Mouse (Mus musculus): ENCODE data around the gene Hmcn1. TPM values are rescaled to one million over a fixed set of nuclear protein-coding genes. Genes with fewer than 3 reads are reported as not detected.

Hmcn1 gene
- polyA plus RNA-seq, 1 experiment = 6.3 TPM

DNA sequence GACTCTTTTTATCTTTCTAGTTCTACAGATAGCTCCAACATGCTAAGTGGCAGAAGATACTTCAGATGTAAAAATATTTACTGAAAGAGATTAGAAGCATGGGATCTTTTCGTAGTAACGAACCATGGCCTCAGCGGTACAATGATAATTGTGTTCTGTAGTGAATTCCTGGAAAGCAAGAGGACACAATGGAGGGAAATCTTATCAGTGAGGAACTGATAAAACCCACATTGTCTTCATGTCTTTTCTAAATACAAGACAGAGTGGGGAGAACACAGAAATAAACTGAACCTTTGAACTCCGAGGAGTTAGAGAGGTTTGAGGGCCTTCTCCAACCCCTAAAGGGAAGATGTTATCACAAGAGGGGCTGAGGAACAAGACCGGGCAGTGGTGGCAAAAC is 126.6 kb downstream of the Hmcn1 start:
- Histone ChIP-seq H3K4me3 (ENCODE audit: insufficient read depth, low read length) (no peak overlapping the region), H3K27ac (ENCODE audit: insufficient read depth, low read length) (no peak overlapping the region), H3K4me1 (ENCODE audit: control insufficient read depth, insufficient read depth, low read length) (no peaks in the 10 kb centered on the region)
- TF ChIP-seq CTCF (IDR thresholded peaks at IDR 0.05; ENCODE audit: extremely low read depth, insufficient read depth, low read length) (no peak), POLR2A (IDR thresholded peaks at IDR 0.05; ENCODE audit: extremely low read depth, insufficient read depth, low read length) (no peak)

DNA sequence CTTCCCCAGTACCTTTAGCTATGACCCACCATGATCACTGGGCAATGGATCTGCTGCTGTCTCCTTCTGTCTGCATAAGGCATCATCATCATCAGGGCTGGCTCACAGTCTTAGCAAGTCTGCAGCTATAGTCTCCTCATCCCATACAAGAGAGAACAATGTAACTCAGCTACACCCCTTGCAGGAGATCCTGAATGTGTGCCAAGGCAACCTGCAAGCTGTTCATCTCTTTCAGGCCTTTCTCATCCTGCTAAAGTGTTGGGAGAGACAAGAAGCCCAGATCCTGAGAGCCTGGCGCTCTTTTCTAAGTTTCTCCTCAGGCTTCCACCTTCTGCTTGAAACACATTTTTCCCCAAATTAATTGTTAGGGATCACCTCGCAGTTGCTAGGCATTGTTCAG is 135.5 kb downstream of the Hmcn1 start:
- Histone ChIP-seq H3K27ac (ENCODE audit: insufficient read depth, low read length) (no peak overlapping the region), H3K4me3 (ENCODE audit: insufficient read depth, low read length) (no peak overlapping the region), H3K4me1 (ENCODE audit: control insufficient read depth, insufficient read depth, low read length) (no peaks in the 10 kb centered on the region)
- TF ChIP-seq POLR2A (IDR thresholded peaks at IDR 0.05; ENCODE audit: extremely low read depth, insufficient read depth, low read length) (no peak), CTCF (IDR thresholded peaks at IDR 0.05; ENCODE audit: extremely low read depth, insufficient read depth, low read length) (no peak)

DNA sequence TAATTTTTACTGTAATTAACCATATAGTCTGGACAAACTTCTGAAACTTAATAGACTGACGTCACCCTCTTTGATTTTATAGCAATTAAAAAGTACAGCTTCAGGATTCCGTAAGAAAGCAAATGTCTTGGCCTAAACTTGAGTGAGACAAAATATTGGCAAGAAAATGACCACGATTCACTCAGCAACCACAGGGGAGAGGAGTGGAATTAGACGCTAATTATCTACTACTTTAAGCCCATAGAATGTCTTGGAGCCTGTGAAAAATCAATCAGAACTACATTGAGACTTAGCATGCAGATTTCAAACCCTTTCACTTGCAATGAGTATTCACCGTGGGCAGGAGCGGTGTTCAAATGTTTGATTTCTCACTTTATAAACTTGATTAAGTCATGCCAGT is 159.8 kb downstream of the Hmcn1 start:
- Histone ChIP-seq H3K4me3 (ENCODE audit: insufficient read depth, low read length) (no peak overlapping the region), H3K4me1 (ENCODE audit: control insufficient read depth, insufficient read depth, low read length) (no peaks in the 10 kb centered on the region), H3K27ac (ENCODE audit: insufficient read depth, low read length) (no peak overlapping the region)
- TF ChIP-seq POLR2A (IDR thresholded peaks at IDR 0.05; ENCODE audit: extremely low read depth, insufficient read depth, low read length) (no peak), CTCF (IDR thresholded peaks at IDR 0.05; ENCODE audit: extremely low read depth, insufficient read depth, low read length) (no peak)

DNA sequence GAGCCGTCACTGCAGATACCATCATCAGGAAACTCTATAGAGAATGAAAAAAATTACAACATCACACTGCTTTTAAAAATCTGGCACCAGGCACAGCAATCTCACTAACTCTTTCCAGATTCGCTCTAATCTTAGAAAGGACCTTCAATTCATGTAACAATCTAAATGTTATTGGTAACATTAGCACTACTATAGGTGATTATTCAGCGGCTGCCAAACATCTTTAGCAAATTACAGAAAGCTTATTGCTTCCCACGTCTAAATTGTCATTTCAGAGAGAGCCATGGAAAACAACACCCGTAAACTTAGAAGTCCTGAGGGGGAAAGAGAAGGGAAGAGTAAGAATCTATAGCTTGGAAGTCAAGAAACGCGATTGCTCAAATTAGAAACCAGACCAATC is 163.4 kb downstream of the Hmcn1 start:
- no peak for TF ChIP-seq CTCF (IDR thresholded peaks at IDR 0.05; ENCODE audit: extremely low read depth, insufficient read depth, low read length)
- no peak for TF ChIP-seq POLR2A (IDR thresholded peaks at IDR 0.05; ENCODE audit: extremely low read depth, insufficient read depth, low read length)
- Histone ChIP-seq H3K4me1 (ENCODE audit: control insufficient read depth, insufficient read depth, low read length) (no peaks in the 10 kb centered on the region), H3K4me3 (ENCODE audit: insufficient read depth, low read length) (no peak overlapping the region), H3K27ac (ENCODE audit: insufficient read depth, low read length) (no peak overlapping the region)

DNA sequence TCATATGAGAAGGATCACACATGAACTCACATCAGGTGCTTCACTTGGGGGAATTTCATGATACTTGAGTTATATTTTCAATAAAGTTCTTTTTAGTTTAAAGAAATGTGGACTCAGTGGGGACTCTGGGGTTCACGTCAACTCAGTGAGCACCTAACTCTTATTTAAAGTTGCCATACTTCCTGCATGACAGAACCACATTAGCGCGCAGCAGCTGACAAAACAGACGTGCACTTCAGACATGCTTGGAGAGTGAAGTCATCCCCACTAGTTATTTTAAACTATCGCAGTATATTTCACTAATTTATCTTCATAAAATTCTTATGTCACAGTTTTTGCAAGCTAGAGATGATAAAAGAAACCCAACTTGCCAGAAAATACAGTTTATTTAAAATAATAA is 166.1 kb downstream of the Hmcn1 start:
- Histone ChIP-seq H3K4me1 (ENCODE audit: control insufficient read depth, insufficient read depth, low read length) (no peaks in the 10 kb centered on the region), H3K27ac (ENCODE audit: insufficient read depth, low read length) (no peak overlapping the region), H3K4me3 (ENCODE audit: insufficient read depth, low read length) (no peak overlapping the region)
- no peak for TF ChIP-seq CTCF (IDR thresholded peaks at IDR 0.05; ENCODE audit: extremely low read depth, insufficient read depth, low read length)
- no peak for TF ChIP-seq POLR2A (IDR thresholded peaks at IDR 0.05; ENCODE audit: extremely low read depth, insufficient read depth, low read length)

DNA sequence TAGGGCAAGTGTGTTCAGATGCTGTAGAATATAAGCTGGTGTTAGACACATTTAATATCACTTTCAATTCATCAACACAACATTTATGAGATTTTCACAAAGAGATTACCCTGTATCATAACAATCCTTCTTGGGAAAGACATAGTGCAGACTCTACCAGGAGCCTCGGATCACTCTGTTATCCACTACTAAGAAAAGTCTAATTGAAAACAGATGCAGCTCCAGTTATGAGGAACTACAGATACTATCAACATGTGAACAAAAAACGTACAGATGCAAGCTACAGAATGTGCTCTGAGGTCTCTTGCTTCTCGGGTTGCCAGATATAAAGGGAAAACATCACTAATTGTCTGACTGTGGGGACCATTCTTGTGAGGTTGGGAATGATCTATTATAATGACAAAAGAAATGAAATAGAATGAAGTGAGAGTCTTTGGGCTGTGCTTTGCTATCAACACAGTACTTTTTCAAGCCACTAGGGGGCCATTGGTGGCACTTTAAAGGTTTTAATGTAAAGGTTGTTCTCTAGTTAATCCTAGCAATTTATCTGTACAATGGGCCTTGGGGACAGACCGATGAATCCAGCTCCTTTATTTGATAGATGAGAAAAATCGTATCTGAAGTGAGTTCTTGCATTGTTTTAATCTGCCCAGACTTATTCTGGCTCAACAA is 168.8 kb downstream of the Hmcn1 start:
- no peak for TF ChIP-seq CTCF (IDR thresholded peaks at IDR 0.05; ENCODE audit: extremely low read depth, insufficient read depth, low read length)
- TF ChIP-seq POLR2A (IDR thresholded peaks at IDR 0.05; ENCODE audit: extremely low read depth, insufficient read depth, low read length) = no peak
- no peaks in the 10 kb centered on the region for H3K4me1 ChIP-seq (ENCODE audit: control insufficient read depth, insufficient read depth, low read length)
- H3K4me3 ChIP-seq (ENCODE audit: insufficient read depth, low read length) = no peak overlapping the region
- no peak overlapping the region for H3K27ac ChIP-seq (ENCODE audit: insufficient read depth, low read length)

DNA sequence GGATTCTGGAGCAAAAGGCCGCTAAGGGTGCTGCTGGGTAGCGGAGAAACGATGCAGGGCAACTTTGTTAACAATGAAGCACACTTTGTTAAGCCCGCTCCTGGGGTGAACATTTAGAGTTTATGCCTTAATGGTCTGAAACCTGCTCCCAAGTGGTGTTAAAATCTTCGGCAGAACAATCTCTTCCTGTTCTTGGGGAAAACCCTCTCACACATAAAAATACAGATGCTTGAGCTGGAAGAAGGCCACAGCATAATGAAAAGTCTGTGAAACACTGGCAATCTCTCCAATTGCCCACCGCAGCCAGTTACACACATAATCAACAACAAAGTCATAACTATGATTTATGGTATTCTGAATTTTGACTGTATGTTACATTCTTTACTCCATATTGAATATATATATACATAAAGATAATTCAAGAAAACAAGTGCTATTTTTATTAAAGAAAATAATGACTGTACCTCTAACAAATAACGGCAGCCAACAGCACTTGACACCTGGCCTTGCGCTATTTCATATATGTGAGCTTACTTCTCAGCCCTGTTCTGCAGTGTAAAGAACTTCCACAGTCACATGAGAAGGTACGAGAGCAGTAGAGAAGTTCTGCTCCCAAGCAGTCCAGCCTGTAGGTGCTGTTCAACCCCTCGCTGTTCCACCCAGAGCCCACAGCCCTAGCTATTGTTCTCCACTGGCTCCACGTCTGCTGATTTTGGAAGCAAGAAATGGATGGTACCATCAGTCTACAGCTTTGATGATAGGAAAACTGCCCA is 177.0 kb downstream of the Hmcn1 start:
- Histone ChIP-seq H3K27ac (ENCODE audit: insufficient read depth, low read length) (no peak overlapping the region), H3K4me1 (ENCODE audit: control insufficient read depth, insufficient read depth, low read length) (no peaks in the 10 kb centered on the region), H3K4me3 (ENCODE audit: insufficient read depth, low read length) (no peak overlapping the region)
- TF ChIP-seq CTCF (IDR thresholded peaks at IDR 0.05; ENCODE audit: extremely low read depth, insufficient read depth, low read length) (no peak), POLR2A (IDR thresholded peaks at IDR 0.05; ENCODE audit: extremely low read depth, insufficient read depth, low read length) (no peak)

DNA sequence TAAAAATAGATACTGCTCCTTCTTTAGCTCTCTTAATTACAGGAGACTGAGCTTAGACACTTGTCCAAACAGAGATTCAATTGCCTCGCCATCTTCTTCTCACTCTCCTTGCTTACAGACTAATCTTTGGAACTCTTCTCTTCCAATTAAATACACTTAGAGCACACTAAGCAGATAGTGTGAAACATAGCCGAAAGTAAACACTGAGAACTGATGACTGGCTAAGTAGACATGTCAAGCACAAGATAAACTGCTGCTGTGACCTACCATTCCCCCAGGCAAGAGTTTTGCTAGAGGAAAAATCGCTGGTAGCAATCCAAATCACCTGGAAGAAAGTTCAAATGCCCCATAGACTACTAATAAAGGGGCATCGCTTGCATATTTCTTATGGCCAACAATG is 178.3 kb downstream of the Hmcn1 start:
- Histone ChIP-seq H3K27ac (ENCODE audit: insufficient read depth, low read length) (no peak overlapping the region), H3K4me3 (ENCODE audit: insufficient read depth, low read length) (no peak overlapping the region), H3K4me1 (ENCODE audit: control insufficient read depth, insufficient read depth, low read length) (no peaks in the 10 kb centered on the region)
- no peak for TF ChIP-seq CTCF (IDR thresholded peaks at IDR 0.05; ENCODE audit: extremely low read depth, insufficient read depth, low read length)
- no peak for TF ChIP-seq POLR2A (IDR thresholded peaks at IDR 0.05; ENCODE audit: extremely low read depth, insufficient read depth, low read length)

DNA sequence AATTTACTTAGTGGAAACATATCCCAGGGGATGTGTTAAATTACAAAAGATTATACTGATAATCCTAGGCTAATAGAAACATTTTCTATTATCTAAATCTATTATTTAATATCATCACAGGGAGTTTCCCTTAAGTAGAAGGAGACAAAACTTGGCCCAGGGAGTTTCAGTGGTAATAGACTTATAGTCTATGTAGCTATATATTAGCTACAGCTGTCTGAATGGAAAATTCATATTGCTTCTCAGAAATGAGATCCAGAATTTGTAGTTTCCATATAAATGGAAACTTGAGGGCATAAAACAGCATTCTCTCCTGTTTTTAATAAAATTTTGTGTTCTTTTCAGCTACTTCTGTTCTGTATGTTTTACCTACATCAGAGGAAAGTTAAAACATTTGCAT is 179.9 kb downstream of the Hmcn1 start:
- no peak for TF ChIP-seq CTCF (IDR thresholded peaks at IDR 0.05; ENCODE audit: extremely low read depth, insufficient read depth, low read length)
- Histone ChIP-seq H3K27ac (ENCODE audit: insufficient read depth, low read length) (no peak overlapping the region), H3K4me1 (ENCODE audit: control insufficient read depth, insufficient read depth, low read length) (no peaks in the 10 kb centered on the region), H3K4me3 (ENCODE audit: insufficient read depth, low read length) (no peak overlapping the region)

DNA sequence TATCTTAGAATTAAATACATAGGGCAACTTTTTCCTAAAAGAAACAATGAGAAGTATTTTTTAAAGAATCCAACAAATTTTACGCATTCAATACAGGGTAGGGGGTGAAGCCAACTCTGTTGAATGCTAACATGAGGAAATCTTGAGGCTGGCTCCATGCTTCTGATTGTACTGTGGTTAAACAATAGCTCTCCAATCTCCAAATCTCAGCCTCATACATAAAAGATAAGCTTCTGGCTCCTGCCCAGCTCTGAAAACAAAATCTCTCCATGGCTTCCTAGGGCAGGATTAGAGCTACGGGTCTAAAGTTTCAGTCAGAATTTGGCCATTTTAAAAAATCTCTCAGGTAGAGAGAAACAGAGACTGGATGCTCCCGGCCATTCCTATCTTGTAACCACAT is 186.4 kb downstream of the Hmcn1 start:
- Histone ChIP-seq H3K4me1 (ENCODE audit: control insufficient read depth, insufficient read depth, low read length) (no peaks in the 10 kb centered on the region), H3K4me3 (ENCODE audit: insufficient read depth, low read length) (no peak overlapping the region)
- no peak for TF ChIP-seq POLR2A (IDR thresholded peaks at IDR 0.05; ENCODE audit: extremely low read depth, insufficient read depth, low read length)
- TF ChIP-seq CTCF (IDR thresholded peaks at IDR 0.05; ENCODE audit: extremely low read depth, insufficient read depth, low read length) = no peak

More for the DNA sequence above, 186.4 kb downstream of the Hmcn1 start:
- H3K27ac ChIP-seq (ENCODE audit: insufficient read depth, low read length) = no peak overlapping the region

All from cortical plate, adult 2 months (tissue).